Mouse (Mus musculus) frontal cortex, adult 2 months (tissue): Measurements from ENCODE around the gene Dcst2. TPM values are rescaled to one million over a fixed set of nuclear protein-coding genes. Genes with fewer than 3 reads are reported as not detected.
A peak's percentile ranks its signal among the peaks of the same experiment; 100 is the strongest.

Source experiments
- DNase-seq, 2 experiments: peaks; one replicate each; pipeline ENCODE4 v3.0.0; 2022; ENCODE audit warnings: low spot score in 1 of 2; ENCODE audit errors: extremely low spot score in 1 of 2
- polyA plus RNA-seq: library from polyadenylated mRNA; depleted of rRNA; stranded (reverse); fragments of >200 nt; gene quantifications from 2 replicates; pipeline ENCODE4 v1.2.3, GENCODE M21; 2012

Gene Dcst2
- polyA plus RNA-seq, 1 experiment: 0.68 TPM

GRCm38 (mm10) chr3:89356029-89356428 is 5.7 kb upstream of the Dcst2 start:
- DNase-seq: no peak

- no peak for DNase-seq
Observed at GRCm38 (mm10) chr3:89359630-89360029, 2.1 kb upstream of the Dcst2 start.

- DNase-seq: no peak
Observed at GRCm38 (mm10) chr3:89360237-89360636, 1.5 kb upstream of the Dcst2 start.

- DNase-seq: no peak
Observed at GRCm38 (mm10) chr3:89364631-89365030, 2.9 kb downstream of the Dcst2 start.

- no peak for DNase-seq
Observed at GRCm38 (mm10) chr3:89365153-89365485, 3.3 kb downstream of the Dcst2 start, which contains the start of gene Dcst1. Gene Dcst1 (minus strand): TSS chr3:89365253.

- DNase-seq: no peak
Observed at GRCm38 (mm10) chr3:89365486-89366414, 4.0 kb downstream of the Dcst2 start.

GRCm38 (mm10) chr3:89367338-89367737 is 5.6 kb downstream of the Dcst2 start:
- DNase-seq: no peak

- no peak for DNase-seq
Observed at GRCm38 (mm10) chr3:89373581-89374231, 11.9 kb downstream of the Dcst2 start.

- no peak for DNase-seq
Observed at GRCm38 (mm10) chr3:89377831-89378230, 16.1 kb downstream of the Dcst2 start.

- peak in 1 of 2 experiments; percentile 77 for DNase-seq
Observed at GRCm38 (mm10) chr3:89378394-89379067, 16.8 kb downstream of the Dcst2 start.

GRCm38 (mm10) chr3:89379388-89380131 is 17.8 kb downstream of the Dcst2 start:
- DNase-seq: no peak

GRCm38 (mm10) chr3:89380291-89380690 is 18.5 kb downstream of the Dcst2 start:
- DNase-seq: no peak

- no peak for DNase-seq
Observed at GRCm38 (mm10) chr3:89380711-89381110, 18.9 kb downstream of the Dcst2 start.

GRCm38 (mm10) chr3:89381233-89381632 is 19.5 kb downstream of the Dcst2 start:
- DNase-seq: no peak

- DNase-seq: no peak
Observed at GRCm38 (mm10) chr3:89382033-89382882, 20.5 kb downstream of the Dcst2 start.

GRCm38 (mm10) chr3:89382950-89383349 is 21.2 kb downstream of the Dcst2 start:
- no peak for DNase-seq

GRCm38 (mm10) chr3:89383651-89384255 is 22.0 kb downstream of the Dcst2 start:
- DNase-seq: no peak

GRCm38 (mm10) chr3:89384331-89385076 is 22.7 kb downstream of the Dcst2 start:
- DNase-seq: no peak

GRCm38 (mm10) chr3:89385451-89385850 is 23.7 kb downstream of the Dcst2 start:
- DNase-seq: no peak
